Mouse (Mus musculus): ENCODE data around the gene Prg2. TPM values are rescaled to one million over a fixed set of nuclear protein-coding genes. Genes with fewer than 3 reads are reported as not detected.
A peak's percentile ranks its signal among the peaks of the same experiment; 100 is the strongest.

The Prg2 gene
- polyA plus RNA-seq, 1 experiment from 2014 or later = 0.16 TPM

- 40% methylated on average over 2 of the region's 2 CpGs for WGBS
- Histone ChIP-seq H3K4me1 (replicated peaks; ENCODE audit: control insufficient read depth, insufficient read depth) (no peaks in the 10 kb centered on the region), H3K9ac (ENCODE audit: low read length) (no peak overlapping the region), H3K9me3 (ENCODE audit: control insufficient read depth, low read length) (no peaks in the 10 kb centered on the region), H3K4me2 (replicated peaks; ENCODE audit: low read depth) (no peak overlapping the region), H3K27ac (replicated peaks) (no peak overlapping the region), H3K27me3 (ENCODE audit: control insufficient read depth, insufficient read depth, low read length) (no peaks in the 10 kb centered on the region), H3K36me3 (ENCODE audit: control insufficient read depth, insufficient read depth, low read length) (no peaks in the 10 kb centered on the region), H3K4me3 (ENCODE audit: low read depth, low read length) (no peak overlapping the region)
- ATAC-seq (ENCODE audit: low FRiP score, low TSS enrichment) (peak; percentile 86), DNase-seq (ENCODE audit: low spot score) (peak; percentile 54)
- TF ChIP-seq EP300 (optimal IDR thresholded peaks at IDR 0.05) (no peak), CTCF (IDR thresholded peaks at IDR 0.05; ENCODE audit: low read depth) (no peak)
Measured at GRCm38 (mm10) chr2:85009212-85009611, 29.0 kb downstream of the Prg2 start.

GRCm38 (mm10) chr2:85011906-85012604, 31.8 kb downstream of the Prg2 start:
- Histone ChIP-seq H3K36me3 (ENCODE audit: control insufficient read depth, insufficient read depth, low read length) (no peaks in the 10 kb centered on the region), H3K4me2 (replicated peaks; ENCODE audit: low read depth) (no peak overlapping the region), H3K9me3 (ENCODE audit: control insufficient read depth, low read length) (no peaks in the 10 kb centered on the region), H3K4me3 (ENCODE audit: low read depth, low read length) (no peak overlapping the region), H3K4me1 (replicated peaks; ENCODE audit: control insufficient read depth, insufficient read depth) (no peaks in the 10 kb centered on the region), H3K27ac (replicated peaks) (no peak overlapping the region), H3K27me3 (ENCODE audit: control insufficient read depth, insufficient read depth, low read length) (no peaks in the 10 kb centered on the region), H3K9ac (ENCODE audit: low read length) (no peak overlapping the region)
- TF ChIP-seq EP300 (optimal IDR thresholded peaks at IDR 0.05) (no peak), CTCF (IDR thresholded peaks at IDR 0.05; ENCODE audit: low read depth) (no peak)
- 24% methylated on average over 9 of the region's 9 CpGs for WGBS
- DNase-seq (ENCODE audit: low spot score) = peak; percentile 45
- ATAC-seq (ENCODE audit: low FRiP score, low TSS enrichment) = peak; percentile 70

GRCm38 (mm10) chr2:85012679-85013078, 32.4 kb downstream of the Prg2 start:
- Histone ChIP-seq H3K27ac (replicated peaks) (no peak overlapping the region), H3K4me2 (replicated peaks; ENCODE audit: low read depth) (no peak overlapping the region), H3K4me1 (replicated peaks; ENCODE audit: control insufficient read depth, insufficient read depth) (no peaks in the 10 kb centered on the region), H3K9me3 (ENCODE audit: control insufficient read depth, low read length) (no peaks in the 10 kb centered on the region), H3K27me3 (ENCODE audit: control insufficient read depth, insufficient read depth, low read length) (no peaks in the 10 kb centered on the region), H3K36me3 (ENCODE audit: control insufficient read depth, insufficient read depth, low read length) (no peaks in the 10 kb centered on the region), H3K4me3 (ENCODE audit: low read depth, low read length) (no peak overlapping the region), H3K9ac (ENCODE audit: low read length) (no peak overlapping the region)
- 81% methylated on average over 14 of the region's 14 CpGs for WGBS
- TF ChIP-seq EP300 (optimal IDR thresholded peaks at IDR 0.05) (no peak), CTCF (IDR thresholded peaks at IDR 0.05; ENCODE audit: low read depth) (no peak)
- DNase-seq (ENCODE audit: low spot score) (no peak), ATAC-seq (ENCODE audit: low FRiP score, low TSS enrichment) (no peak)

- 69% methylated on average over 5 of the region's 5 CpGs for WGBS
- DNase-seq (ENCODE audit: low spot score) = no peak
- no peak for ATAC-seq (ENCODE audit: low FRiP score, low TSS enrichment)
Measured at GRCm38 (mm10) chr2:85013826-85014587, 33.7 kb downstream of the Prg2 start.

GRCm38 (mm10) chr2:85014588-85014982, 34.3 kb downstream of the Prg2 start:
- WGBS = 45% methylated on average over 3 of the region's 3 CpGs
- Histone ChIP-seq H3K27ac (replicated peaks) (no peak overlapping the region), H3K4me3 (ENCODE audit: low read depth, low read length) (no peak overlapping the region), H3K27me3 (ENCODE audit: control insufficient read depth, insufficient read depth, low read length) (no peaks in the 10 kb centered on the region), H3K36me3 (ENCODE audit: control insufficient read depth, insufficient read depth, low read length) (no peaks in the 10 kb centered on the region), H3K9ac (ENCODE audit: low read length) (no peak overlapping the region), H3K4me1 (replicated peaks; ENCODE audit: control insufficient read depth, insufficient read depth) (no peaks in the 10 kb centered on the region), H3K9me3 (ENCODE audit: control insufficient read depth, low read length) (no peaks in the 10 kb centered on the region), H3K4me2 (replicated peaks; ENCODE audit: low read depth) (no peak overlapping the region)
- no peak for TF ChIP-seq CTCF (IDR thresholded peaks at IDR 0.05; ENCODE audit: low read depth)
- TF ChIP-seq EP300 (optimal IDR thresholded peaks at IDR 0.05) = no peak
- DNase-seq (ENCODE audit: low spot score) (no peak), ATAC-seq (ENCODE audit: low FRiP score, low TSS enrichment) (no peak)

More at GRCm38 (mm10) chr2:85013826-85014587, 33.7 kb downstream of the Prg2 start:
- no peak overlapping the region for H3K27ac ChIP-seq (replicated peaks)
- no peaks in the 10 kb centered on the region for H3K4me1 ChIP-seq (replicated peaks; ENCODE audit: control insufficient read depth, insufficient read depth)
- H3K4me3 ChIP-seq (ENCODE audit: low read depth, low read length) = no peak overlapping the region
- no peak overlapping the region for H3K9ac ChIP-seq (ENCODE audit: low read length)
- TF ChIP-seq CTCF (IDR thresholded peaks at IDR 0.05; ENCODE audit: low read depth) = peak; percentile 14; the same call in 1 of the 2 replicates
- no peak for TF ChIP-seq EP300 (optimal IDR thresholded peaks at IDR 0.05)
- no peaks in the 10 kb centered on the region for H3K9me3 ChIP-seq (ENCODE audit: control insufficient read depth, low read length)
- no peak overlapping the region for H3K4me2 ChIP-seq (replicated peaks; ENCODE audit: low read depth)
- H3K36me3 ChIP-seq (ENCODE audit: control insufficient read depth, insufficient read depth, low read length) = no peaks in the 10 kb centered on the region
- H3K27me3 ChIP-seq (ENCODE audit: control insufficient read depth, insufficient read depth, low read length) = no peaks in the 10 kb centered on the region

- H3K27ac ChIP-seq (replicated peaks) = no peak overlapping the region
- WGBS = 20% methylated on average over 4 of the region's 4 CpGs
- H3K4me1 ChIP-seq (replicated peaks; ENCODE audit: control insufficient read depth, insufficient read depth) = no peaks in the 10 kb centered on the region
- H3K27me3 ChIP-seq (ENCODE audit: control insufficient read depth, insufficient read depth, low read length) = no peaks in the 10 kb centered on the region
- no peak overlapping the region for H3K4me2 ChIP-seq (replicated peaks; ENCODE audit: low read depth)
- peak; percentile 88 for TF ChIP-seq CTCF (IDR thresholded peaks at IDR 0.05; ENCODE audit: low read depth)
- TF ChIP-seq EP300 (optimal IDR thresholded peaks at IDR 0.05) = no peak
- H3K9ac ChIP-seq (ENCODE audit: low read length) = no peak overlapping the region
- H3K9me3 ChIP-seq (ENCODE audit: control insufficient read depth, low read length) = no peaks in the 10 kb centered on the region
- DNase-seq (ENCODE audit: low spot score) = peak; percentile 40
- H3K4me3 ChIP-seq (ENCODE audit: low read depth, low read length) = no peak overlapping the region
- peak; percentile 41; the same call in 1 of the 2 replicates for ATAC-seq (ENCODE audit: low FRiP score, low TSS enrichment)
- no peaks in the 10 kb centered on the region for H3K36me3 ChIP-seq (ENCODE audit: control insufficient read depth, insufficient read depth, low read length)
Measured at GRCm38 (mm10) chr2:85022043-85022442, 41.8 kb downstream of the Prg2 start.

All from stomach, postnatal 0 days (tissue).